Mouse (Mus musculus) hindbrain, embryonic 13.5 days (tissue): ENCODE measurements around the gene Tbcc. TPM values are rescaled to one million over a fixed set of nuclear protein-coding genes. Genes with fewer than 3 reads are reported as not detected.
A peak's percentile ranks its signal among the peaks of the same experiment; 100 is the strongest.

ENCODE experiments used
- ATAC-seq: fragments of 200-750 bp; cut with Nextera tagmentation; 2 replicates; pipeline ENCODE4 v1.8.0; 2017; ENCODE audit warnings: moderate TSS enrichment; ENCODE audit not compliant: low FRiP score
- H3K27ac ChIP-seq: fragments of 300-500 bp; sonication (generic); 2 replicates; pipeline ENCODE4 v1.5.1; 2015; ENCODE audit warnings: inconsistent platforms, mild to moderate bottlenecking, moderate library complexity
- H3K27me3 ChIP-seq: fragments of 300-500 bp; sonication (generic); 2 replicates; pipeline ENCODE4 v1.6.1; 2015; ENCODE audit warnings: mild to moderate bottlenecking, inconsistent platforms
- H3K36me3 ChIP-seq: fragments of 300-500 bp; sonication (generic); 2 replicates; pipeline ENCODE4 v1.6.1; 2015; ENCODE audit warnings: mild to moderate bottlenecking, inconsistent platforms
- H3K4me1 ChIP-seq: fragments of 300-500 bp; sonication (generic); replicated peaks from 2 replicates; pipeline ENCODE4 v1.6.1; 2015; ENCODE audit warnings: inconsistent platforms
- H3K4me2 ChIP-seq: fragments of 300-500 bp; sonication (generic); 2 replicates; pipeline ENCODE4 v1.6.1; 2015; ENCODE audit warnings: inconsistent platforms, mild to moderate bottlenecking, moderate library complexity
- H3K4me3 ChIP-seq: fragments of 300-500 bp; sonication (generic); 2 replicates; pipeline ENCODE4 v1.5.1; 2015; ENCODE audit warnings: mild to moderate bottlenecking, inconsistent platforms
- H3K9ac ChIP-seq: fragments of 300-500 bp; sonication (generic); 2 replicates; pipeline ENCODE4 v1.6.1; 2015; ENCODE audit warnings: mild to moderate bottlenecking, inconsistent platforms
- H3K9me3 ChIP-seq: fragments of 300-500 bp; sonication (generic); 2 replicates; pipeline ENCODE4 v1.6.1; 2016; ENCODE audit warnings: inconsistent platforms
- WGBS: fragments of 180-500 bp; shearing (Covaris S2); methylation state at CpG from one replicate; pipeline ENCODE4 v1.1.7; 2015; 5-methylcytosine and 5-hydroxymethylcytosine counted together
- polyA plus RNA-seq: library from polyadenylated mRNA; unstranded; fragments of >200 nt; fragmentation: Nextera tagmentation; extraction: Ambion mirVana; gene quantifications from 2 replicates; pipeline ENCODE4 v1.2.1, GENCODE M21; 2015

The Tbcc gene
- polyA plus RNA-seq, 1 experiment from 2014 or later, result 63.7 TPM

GRCm38 (mm10) chr17:46856107-46856388 lies 34.4 kb upstream of the Tbcc start:
- Histone ChIP-seq H3K27me3 (no peaks in the 10 kb centered on the region), H3K9me3 (no peaks in the 10 kb centered on the region), H3K4me1 (peaks cover 47% of the 10 kb centered on the region), H3K36me3 (no peaks in the 10 kb centered on the region), H3K4me3 (peak overlapping the region; percentile 94), H3K4me2 (peak overlapping the region; percentile 70), H3K27ac (peak overlapping the region; percentile 100), H3K9ac (peak overlapping the region; percentile 100)
- WGBS, result 13% methylated on average over 4 of the region's 4 CpGs
- no peak for ATAC-seq

- no peaks in the 10 kb centered on the region for H3K9me3 ChIP-seq
- ATAC-seq, result 0 out of 2 replicates have a peak, but pooled peaks have one; percentile 21
- peak overlapping the region; percentile 100 for H3K9ac ChIP-seq
- no peaks in the 10 kb centered on the region for H3K36me3 ChIP-seq
- WGBS, result under 1% methylated on average over 84 of the region's 87 CpGs
- peaks cover 47% of the 10 kb centered on the region for H3K4me1 ChIP-seq
- H3K27ac ChIP-seq, result peak overlapping the region; percentile 100
- H3K27me3 ChIP-seq, result no peaks in the 10 kb centered on the region
- peak overlapping the region; percentile 94 for H3K4me3 ChIP-seq
- H3K4me2 ChIP-seq, result peak overlapping the region; percentile 70
Observed at GRCm38 (mm10) chr17:46856471-46857360, 33.8 kb upstream of the Tbcc start.

- Histone ChIP-seq H3K9me3 (no peaks in the 10 kb centered on the region), H3K4me1 (peaks cover 47% of the 10 kb centered on the region), H3K4me3 (peak overlapping the region; percentile 94), H3K27me3 (no peaks in the 10 kb centered on the region), H3K27ac (peak overlapping the region; percentile 100), H3K36me3 (no peaks in the 10 kb centered on the region), H3K4me2 (peak overlapping the region; percentile 70), H3K9ac (peak overlapping the region; percentile 100)
- WGBS, result 1% methylated on average over 28 of the region's 52 CpGs
- peak; percentile 75 for ATAC-seq
Observed at GRCm38 (mm10) chr17:46857361-46857902, 33.1 kb upstream of the Tbcc start.

- WGBS, result under 1% methylated on average over 48 of the region's 65 CpGs
- H3K4me1 ChIP-seq, result peaks cover 40% of the 10 kb centered on the region
Observed at GRCm38 (mm10) chr17:46857903-46858748, 32.4 kb upstream of the Tbcc start, which contains the start of gene Bicral. Bicral (minus strand) TSS chr17:46858482.

GRCm38 (mm10) chr17:46858749-46859444 lies 31.6 kb upstream of the Tbcc start:
- Histone ChIP-seq H3K27me3 (no peaks in the 10 kb centered on the region), H3K36me3 (no peaks in the 10 kb centered on the region), H3K9me3 (no peaks in the 10 kb centered on the region), H3K4me3 (peak overlapping the region; percentile 94), H3K27ac (peak overlapping the region; percentile 100), H3K4me1 (peaks cover 33% of the 10 kb centered on the region), H3K9ac (peak overlapping the region; percentile 100), H3K4me2 (peak overlapping the region; percentile 70)
- no peak for ATAC-seq
- 33% methylated on average over 9 of the region's 9 CpGs for WGBS

More at GRCm38 (mm10) chr17:46857903-46858748, 32.4 kb upstream of the Tbcc start, which contains the start of gene Bicral:
- Histone ChIP-seq H3K9ac (peak within 1 kb of the TSS; percentile 100), H3K9me3 (no peaks in the 10 kb centered on the region), H3K27ac (peak within 1 kb of the TSS; percentile 100), H3K27me3 (no peaks in the 10 kb centered on the region), H3K36me3 (no peaks in the 10 kb centered on the region), H3K4me2 (peak within 1 kb of the TSS; percentile 70), H3K4me3 (peak within 1 kb of the TSS; percentile 94)
- peak; percentile 72 for ATAC-seq

GRCm38 (mm10) chr17:46860120-46860519 lies 30.4 kb upstream of the Tbcc start:
- ATAC-seq, result no peak

GRCm38 (mm10) chr17:46864566-46865195 lies 25.8 kb upstream of the Tbcc start:
- 72% methylated on average over 7 of the region's 7 CpGs for WGBS
- no peak overlapping the region for H3K9ac ChIP-seq
- peaks cover 6% of the 10 kb centered on the region; the same call in 1 of the 2 replicates for H3K4me1 ChIP-seq
- H3K4me3 ChIP-seq, result no peak overlapping the region
- no peaks in the 10 kb centered on the region for H3K36me3 ChIP-seq
- no peaks in the 10 kb centered on the region for H3K9me3 ChIP-seq
- H3K4me2 ChIP-seq, result no peak overlapping the region
- no peaks in the 10 kb centered on the region for H3K27me3 ChIP-seq
- no peak for ATAC-seq
- no peak overlapping the region for H3K27ac ChIP-seq

More at GRCm38 (mm10) chr17:46860120-46860519, 30.4 kb upstream of the Tbcc start:
- Histone ChIP-seq H3K4me2 (no peak overlapping the region), H3K4me3 (no peak overlapping the region), H3K27me3 (no peaks in the 10 kb centered on the region), H3K4me1 (peaks cover 21% of the 10 kb centered on the region), H3K9ac (no peak overlapping the region), H3K36me3 (no peaks in the 10 kb centered on the region), H3K27ac (no peak overlapping the region), H3K9me3 (no peaks in the 10 kb centered on the region)
- whole genome bisulfite sequencing, result 70% methylated on average over 4 of the region's 4 CpGs

- Histone ChIP-seq H3K36me3 (no peaks in the 10 kb centered on the region), H3K4me1 (no peaks in the 10 kb centered on the region), H3K27ac (no peak overlapping the region), H3K9ac (no peak overlapping the region), H3K27me3 (no peaks in the 10 kb centered on the region), H3K4me3 (no peak overlapping the region), H3K4me2 (no peak overlapping the region), H3K9me3 (no peaks in the 10 kb centered on the region)
- WGBS, result 91% methylated on average over 12 of the region's 12 CpGs
- ATAC-seq, result no peak
Observed at GRCm38 (mm10) chr17:46866836-46867235, 23.6 kb upstream of the Tbcc start.

- H3K4me3 ChIP-seq, result no peak overlapping the region
- H3K36me3 ChIP-seq, result no peaks in the 10 kb centered on the region
- no peak overlapping the region for H3K9ac ChIP-seq
- WGBS, result 93% methylated on average over 5 of the region's 5 CpGs
- ATAC-seq, result no peak
- H3K27ac ChIP-seq, result no peak overlapping the region
- peaks cover 16% of the 10 kb centered on the region for H3K4me1 ChIP-seq
- H3K27me3 ChIP-seq, result no peaks in the 10 kb centered on the region
- no peaks in the 10 kb centered on the region for H3K9me3 ChIP-seq
- H3K4me2 ChIP-seq, result no peak overlapping the region
Observed at GRCm38 (mm10) chr17:46870204-46870798, 20.2 kb upstream of the Tbcc start.

- peaks cover 16% of the 10 kb centered on the region for H3K4me1 ChIP-seq
- 63% methylated on average over 1 of the region's 1 CpGs for WGBS
- H3K27ac ChIP-seq, result no peak overlapping the region
- no peak overlapping the region for H3K4me3 ChIP-seq
- H3K9me3 ChIP-seq, result no peaks in the 10 kb centered on the region
- no peak overlapping the region for H3K9ac ChIP-seq
- H3K27me3 ChIP-seq, result no peaks in the 10 kb centered on the region
- H3K4me2 ChIP-seq, result no peak overlapping the region
- no peaks in the 10 kb centered on the region for H3K36me3 ChIP-seq
- ATAC-seq, result no peak
Observed at GRCm38 (mm10) chr17:46870913-46871312, 19.6 kb upstream of the Tbcc start.

GRCm38 (mm10) chr17:46872806-46873205 lies 17.7 kb upstream of the Tbcc start:
- H3K4me1 ChIP-seq, result peaks cover 25% of the 10 kb centered on the region
- H3K4me2 ChIP-seq, result no peak overlapping the region
- no peak for ATAC-seq
- no peaks in the 10 kb centered on the region for H3K9me3 ChIP-seq
- no peak overlapping the region for H3K9ac ChIP-seq
- H3K27ac ChIP-seq, result no peak overlapping the region
- H3K27me3 ChIP-seq, result no peaks in the 10 kb centered on the region
- no peaks in the 10 kb centered on the region for H3K36me3 ChIP-seq
- 75% methylated on average over 7 of the region's 7 CpGs for WGBS
- H3K4me3 ChIP-seq, result no peak overlapping the region
